Mouse (Mus musculus) kidney, embryonic 16.5 days (tissue): Measurements from ENCODE around the gene Ccdc187. TPM values are rescaled to one million over a fixed set of nuclear protein-coding genes. Genes with fewer than 3 reads are reported as not detected.
A peak's percentile ranks its signal among the peaks of the same experiment; 100 is the strongest.

ENCODE experiments used
- ATAC-seq: fragments of 200-750 bp; cut with Nextera tagmentation; 2 replicates; pipeline ENCODE4 v1.8.0; 2017; ENCODE audit warnings: moderate TSS enrichment; ENCODE audit not compliant: low FRiP score, low TSS enrichment
- H3K27ac ChIP-seq: fragments of 300-500 bp; sonication (generic); 2 replicates; pipeline ENCODE4 v1.5.1; 2014; ENCODE audit warnings: low read length
- H3K27me3 ChIP-seq: fragments of 300-500 bp; sonication (generic); 2 replicates; pipeline ENCODE4 v1.6.1; 2014; ENCODE audit warnings: low read length, control low read depth, mixed read lengths; ENCODE audit not compliant: insufficient read depth
- H3K36me3 ChIP-seq: fragments of 300-500 bp; sonication (generic); 2 replicates; pipeline ENCODE4 v1.6.1; 2014; ENCODE audit warnings: low read length, control low read depth, mixed read lengths; ENCODE audit not compliant: insufficient read depth
- H3K4me1 ChIP-seq: fragments of 300-500 bp; sonication (generic); 2 replicates; pipeline ENCODE4 v1.6.1; 2014; ENCODE audit warnings: low read length, control low read depth, mixed read lengths; ENCODE audit not compliant: insufficient read depth
- H3K4me2 ChIP-seq: fragments of 300-500 bp; sonication (generic); replicated peaks from 2 replicates; pipeline ENCODE4 v1.6.1; 2014; ENCODE audit warnings: low read depth, low read length
- H3K4me3 ChIP-seq: fragments of 300-500 bp; sonication (generic); 2 replicates; pipeline ENCODE4 v1.5.1; 2014; ENCODE audit warnings: mild to moderate bottlenecking, low read length
- H3K9ac ChIP-seq: fragments of 300-500 bp; sonication (generic); replicated peaks from 2 replicates; pipeline ENCODE4 v1.6.1; 2014; ENCODE audit warnings: low read length
- H3K9me3 ChIP-seq: fragments of 300-500 bp; sonication (generic); 2 replicates; pipeline ENCODE4 v1.6.1; 2016; ENCODE audit warnings: low read length, control low read depth
- WGBS: fragments of 180-500 bp; shearing (Covaris S2); extraction: QIAGEN DNeasy Blood & Tissue Kit; methylation state at CpG from one replicate; pipeline ENCODE4 v1.1.7; 2014; 5-methylcytosine and 5-hydroxymethylcytosine counted together
- polyA plus RNA-seq: library from polyadenylated mRNA; unstranded; fragments of >200 nt; fragmentation: Nextera tagmentation; extraction: Ambion mirVana; gene quantifications from 2 replicates; pipeline ENCODE4 v1.2.1, GENCODE M21; 2015

Gene Ccdc187
- polyA plus RNA-seq, 1 experiment from 2014 or later = 0.02 TPM

DNA sequence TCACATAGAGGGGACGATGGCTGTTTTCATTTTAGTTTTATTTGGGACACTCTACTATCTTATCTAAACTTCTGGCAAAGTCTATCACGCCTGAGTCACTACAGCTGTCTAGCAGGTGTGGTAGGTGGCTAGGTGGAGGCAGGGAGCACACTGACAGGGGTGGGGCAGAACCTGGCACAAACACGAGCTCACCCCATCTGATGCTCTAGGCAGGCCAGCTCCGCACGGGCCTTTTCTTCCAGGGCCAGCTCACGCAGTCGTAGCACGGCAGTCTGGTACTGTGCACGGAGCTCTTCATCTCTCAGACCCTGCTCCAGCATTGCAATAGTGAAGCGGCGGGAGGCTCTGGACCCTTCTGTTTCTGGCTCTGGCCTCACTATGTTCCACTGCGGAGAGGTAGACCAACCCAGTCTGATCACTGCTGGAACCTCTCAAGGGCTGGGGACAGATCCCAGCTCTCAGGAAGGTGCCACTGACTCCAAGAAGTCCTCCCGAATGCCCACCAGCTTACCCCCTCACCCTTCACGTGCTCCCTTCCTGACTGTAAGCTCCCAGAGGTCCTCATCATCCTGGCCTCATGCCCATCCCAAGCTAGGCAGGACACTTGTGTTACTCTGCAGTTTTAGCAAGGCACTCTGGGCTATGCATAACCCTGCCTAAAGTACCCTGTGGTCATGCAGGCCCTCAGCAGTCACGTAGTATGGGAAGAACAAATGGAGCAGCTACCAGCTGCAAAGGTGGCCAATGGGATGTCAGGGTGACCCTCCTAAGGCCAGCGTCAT, 36.9 kb downstream of the Ccdc187 start:
- 82% methylated on average over 16 of the region's 16 CpGs for WGBS
- Histone ChIP-seq H3K9ac (no peak overlapping the region), H3K4me3 (no peak overlapping the region), H3K27me3 (no peaks in the 10 kb centered on the region), H3K4me2 (no peak overlapping the region), H3K4me1 (no peaks in the 10 kb centered on the region), H3K9me3 (no peaks in the 10 kb centered on the region), H3K36me3 (no peaks in the 10 kb centered on the region), H3K27ac (no peak overlapping the region)
- no peak for ATAC-seq

DNA sequence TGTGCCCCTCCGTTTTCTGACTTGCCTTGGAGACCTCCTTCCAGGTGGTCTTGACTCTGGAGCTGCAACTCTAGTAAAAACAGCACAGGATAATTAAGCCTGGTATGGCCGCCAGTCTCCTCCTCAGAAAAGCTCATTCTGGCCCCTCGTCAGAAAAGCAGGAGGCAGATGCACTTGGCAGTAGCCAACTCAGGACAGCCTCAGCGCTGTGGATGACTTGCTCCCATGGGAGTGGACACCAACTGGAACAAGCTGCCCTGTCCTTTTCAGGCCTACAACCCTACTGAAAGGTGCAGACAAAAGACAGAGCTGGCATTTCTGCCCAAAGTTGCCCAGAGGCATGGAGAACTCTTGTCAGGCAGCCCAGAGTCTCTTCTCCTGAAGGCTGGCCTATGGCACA, 39.5 kb downstream of the Ccdc187 start:
- no peaks in the 10 kb centered on the region for H3K27me3 ChIP-seq
- no peaks in the 10 kb centered on the region for H3K9me3 ChIP-seq
- no peak overlapping the region for H3K4me2 ChIP-seq
- ATAC-seq = no peak
- H3K36me3 ChIP-seq = no peaks in the 10 kb centered on the region
- WGBS = 52% methylated on average over 4 of the region's 4 CpGs
- H3K4me3 ChIP-seq = no peak overlapping the region
- no peak overlapping the region for H3K9ac ChIP-seq
- H3K4me1 ChIP-seq = no peaks in the 10 kb centered on the region
- H3K27ac ChIP-seq = no peak overlapping the region

DNA sequence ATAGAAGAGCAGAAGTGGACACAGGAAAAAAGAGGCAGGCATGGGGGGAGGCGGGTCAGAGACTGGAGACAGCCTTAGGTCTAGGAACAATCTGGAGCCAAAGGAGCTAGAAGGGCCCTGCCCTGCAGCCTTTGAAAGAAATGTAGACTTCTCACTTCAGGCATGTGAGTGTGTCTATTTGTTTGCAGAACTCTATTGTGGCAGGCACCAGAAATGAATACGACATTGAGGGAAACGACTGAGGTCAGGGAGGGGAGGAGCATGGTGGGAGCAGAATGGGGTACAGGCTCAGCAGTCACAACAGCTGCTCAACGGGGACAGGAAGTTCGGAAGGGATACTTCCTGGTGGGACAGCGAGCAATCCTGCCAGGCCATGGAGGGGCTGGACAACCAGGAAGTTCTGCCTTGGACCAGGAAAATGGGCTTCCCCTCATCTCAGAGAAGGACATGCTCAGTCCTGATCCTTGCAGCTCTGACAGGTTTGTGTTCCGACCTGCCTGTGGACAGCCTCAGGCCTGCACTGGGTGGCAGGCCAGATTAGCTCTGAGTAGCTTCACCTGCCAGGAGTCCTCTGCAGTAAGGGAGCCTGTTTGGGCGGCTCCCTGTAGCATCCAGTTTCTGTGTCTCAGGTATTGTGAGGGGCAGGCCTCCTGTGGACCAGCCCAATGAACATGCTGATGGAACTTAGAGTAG, 41.7 kb downstream of the Ccdc187 start:
- 52% methylated on average over 8 of the region's 8 CpGs for WGBS
- Histone ChIP-seq H3K4me1 (no peaks in the 10 kb centered on the region), H3K4me2 (no peak overlapping the region), H3K4me3 (no peak overlapping the region), H3K9ac (no peak overlapping the region), H3K36me3 (no peaks in the 10 kb centered on the region), H3K27me3 (no peaks in the 10 kb centered on the region), H3K27ac (no peak overlapping the region), H3K9me3 (no peaks in the 10 kb centered on the region)
- ATAC-seq = no peak

DNA sequence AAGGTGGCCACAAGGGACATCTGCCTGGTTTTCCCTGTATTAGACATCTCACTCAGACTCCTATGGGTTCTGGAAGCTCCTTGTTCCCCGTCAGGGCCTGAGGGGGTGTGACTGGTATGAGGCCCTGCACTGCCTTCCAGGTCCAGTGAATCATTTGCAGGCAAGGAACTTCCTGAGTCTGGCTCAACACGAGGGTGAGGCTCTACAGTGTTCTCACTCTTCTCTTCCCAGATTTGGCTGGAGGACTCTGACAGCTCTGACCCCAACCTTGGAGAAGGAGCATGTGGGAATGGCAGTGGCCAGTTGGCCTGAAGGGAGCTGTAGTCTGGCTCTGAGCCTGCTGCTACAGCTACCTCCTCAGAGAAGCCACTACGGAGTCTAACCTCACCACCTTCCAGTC, 46.8 kb downstream of the Ccdc187 start:
- H3K27ac ChIP-seq = no peak overlapping the region
- H3K9me3 ChIP-seq = no peaks in the 10 kb centered on the region
- no peak for ATAC-seq
- no peaks in the 10 kb centered on the region for H3K4me1 ChIP-seq
- no peak overlapping the region for H3K4me2 ChIP-seq
- H3K9ac ChIP-seq = no peak overlapping the region
- H3K4me3 ChIP-seq = no peak overlapping the region
- 44% methylated on average over 3 of the region's 3 CpGs for WGBS
- H3K36me3 ChIP-seq = no peaks in the 10 kb centered on the region
- no peaks in the 10 kb centered on the region for H3K27me3 ChIP-seq

DNA sequence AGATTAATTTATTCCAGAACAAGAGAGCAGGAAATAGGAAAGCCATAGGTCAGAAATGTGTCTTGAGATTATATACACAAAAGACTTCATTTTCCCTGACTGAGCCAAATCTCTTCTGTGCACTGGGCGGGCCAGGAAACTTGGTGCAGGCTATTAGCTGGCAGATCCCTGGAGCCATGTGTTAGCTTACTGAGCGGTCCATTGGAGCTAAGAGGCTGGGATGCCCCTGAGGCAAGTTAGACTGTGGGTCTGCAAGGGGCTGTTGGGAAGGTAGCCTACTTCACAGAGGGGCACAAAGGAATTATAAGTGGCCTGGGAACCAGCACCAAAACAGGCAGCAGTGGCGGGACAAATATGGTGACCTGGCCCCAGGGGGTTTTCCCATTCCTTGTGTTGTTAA, 53.5 kb downstream of the Ccdc187 start:
- H3K4me1 ChIP-seq = peaks cover 14% of the 10 kb centered on the region
- WGBS = 54% methylated on average over 3 of the region's 3 CpGs

DNA sequence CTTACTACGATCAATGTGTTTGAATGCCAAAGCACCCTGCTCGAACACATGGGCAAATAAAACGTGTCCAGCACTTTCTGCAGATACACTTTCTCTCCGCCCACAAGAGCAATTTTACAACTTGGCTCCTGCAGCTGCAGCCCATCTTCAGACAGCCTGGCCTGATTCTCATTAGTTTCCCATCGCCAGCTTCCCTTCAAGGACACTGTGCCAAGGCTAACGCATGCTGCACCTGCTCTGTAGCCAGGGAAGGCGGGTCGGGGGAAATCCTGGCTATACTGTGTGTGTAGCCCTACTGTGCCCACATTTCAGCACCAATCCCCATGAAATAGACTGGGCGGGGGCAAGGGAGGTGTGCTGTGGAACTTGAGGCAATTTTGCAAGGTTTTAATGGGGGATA, 54.0 kb downstream of the Ccdc187 start:
- no peak for ATAC-seq
- Histone ChIP-seq H3K27me3 (no peaks in the 10 kb centered on the region), H3K4me2 (no peak overlapping the region), H3K9ac (no peak overlapping the region), H3K9me3 (no peaks in the 10 kb centered on the region), H3K4me1 (peaks cover 15% of the 10 kb centered on the region), H3K4me3 (no peak overlapping the region), H3K36me3 (no peaks in the 10 kb centered on the region), H3K27ac (no peak overlapping the region)
- WGBS = 43% methylated on average over 9 of the region's 9 CpGs

More for the DNA sequence above, 53.5 kb downstream of the Ccdc187 start:
- Histone ChIP-seq H3K9me3 (no peaks in the 10 kb centered on the region), H3K36me3 (no peaks in the 10 kb centered on the region), H3K9ac (no peak overlapping the region), H3K27me3 (no peaks in the 10 kb centered on the region), H3K4me3 (no peak overlapping the region), H3K27ac (no peak overlapping the region), H3K4me2 (no peak overlapping the region)
- no peak for ATAC-seq

DNA sequence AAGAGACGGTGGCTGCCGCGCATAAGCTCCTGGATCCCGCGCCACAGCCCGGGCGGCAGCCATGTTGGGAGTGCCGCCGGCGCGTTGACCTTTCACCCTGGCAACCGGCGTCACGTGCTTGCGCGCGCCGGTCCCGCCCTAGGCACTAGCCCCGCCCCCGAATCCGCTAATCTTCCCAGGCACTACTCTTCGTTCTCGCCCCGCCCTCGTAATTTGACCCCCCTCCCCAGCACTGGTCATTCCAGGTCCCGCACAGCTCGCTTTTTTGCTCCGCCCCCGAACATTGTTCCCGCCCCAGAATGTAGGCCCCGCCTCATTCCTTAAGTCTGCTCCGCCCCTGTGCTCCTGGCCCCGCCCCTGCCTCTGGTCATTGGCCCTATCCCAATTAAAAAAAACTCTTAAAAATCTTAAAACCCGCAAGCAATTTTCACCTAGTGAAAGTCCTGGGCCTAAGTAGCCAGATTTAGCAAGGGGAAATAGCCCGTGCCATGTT, 57.0 kb downstream of the Ccdc187 start, which contains the start of gene Qsox2:
Gene Qsox2 (minus strand): TSS at position 236 of the 493 bp plus-strand sequence.
- H3K27me3 ChIP-seq = no peaks in the 10 kb centered on the region
- WGBS = 1% methylated on average over 36 of the region's 36 CpGs
- H3K4me1 ChIP-seq = peaks cover 15% of the 10 kb centered on the region
- H3K4me3 ChIP-seq = peak within 1 kb of the TSS; percentile 89
- H3K4me2 ChIP-seq = peak within 1 kb of the TSS; percentile 90
- peak; percentile 91 for ATAC-seq
- H3K27ac ChIP-seq = peak within 1 kb of the TSS; percentile 32; the same call in 1 of the 2 replicates
- H3K9ac ChIP-seq = peak within 1 kb of the TSS; percentile 85
- no peaks in the 10 kb centered on the region for H3K36me3 ChIP-seq
- no peaks in the 10 kb centered on the region for H3K9me3 ChIP-seq

GRCm38 (mm10) chr2:26236681-26237289, 57.6 kb downstream of the Ccdc187 start:
- Histone ChIP-seq H3K4me3 (peak overlapping the region; percentile 89), H3K9me3 (no peaks in the 10 kb centered on the region), H3K27ac (peak overlapping the region; percentile 32; the same call in 1 of the 2 replicates), H3K9ac (peak overlapping the region; percentile 85), H3K36me3 (no peaks in the 10 kb centered on the region), H3K4me1 (peaks cover 15% of the 10 kb centered on the region), H3K4me2 (peak overlapping the region; percentile 90), H3K27me3 (no peaks in the 10 kb centered on the region)
- under 1% methylated on average over 46 of the region's 51 CpGs for WGBS
- ATAC-seq = peak; percentile 69

DNA sequence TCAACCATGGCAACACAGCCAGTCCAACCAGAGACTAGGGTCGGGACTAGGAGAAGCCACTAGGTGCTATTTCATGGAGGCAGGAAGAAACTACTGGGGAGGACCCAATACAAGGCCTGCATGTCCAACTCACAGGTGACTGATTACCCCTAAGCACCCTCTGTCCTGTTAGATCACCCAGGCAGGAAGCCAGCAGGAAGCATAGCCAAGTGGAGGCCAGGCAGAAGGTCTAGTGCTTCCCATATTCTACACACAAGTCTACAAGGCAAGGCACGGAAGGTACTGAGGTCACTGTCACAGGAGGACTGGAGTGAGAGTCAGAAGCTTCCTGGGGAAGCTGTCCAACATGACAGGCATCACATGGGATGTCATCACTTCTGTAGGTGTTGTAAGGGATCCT, 59.6 kb downstream of the Ccdc187 start:
- Histone ChIP-seq H3K4me1 (peaks cover 11% of the 10 kb centered on the region), H3K27me3 (no peaks in the 10 kb centered on the region), H3K9me3 (no peaks in the 10 kb centered on the region), H3K4me2 (no peak overlapping the region), H3K4me3 (no peak overlapping the region), H3K9ac (no peak overlapping the region), H3K36me3 (no peaks in the 10 kb centered on the region), H3K27ac (no peak overlapping the region)
- WGBS = 83% methylated on average over 2 of the region's 2 CpGs
- ATAC-seq = no peak
